In genomic region chr3:152266036-152266421, GRCm38 (mm10) we compare ENCODE assay signal across 8 mouse cellular contexts. TPM values are rescaled to one million over a fixed set of nuclear protein-coding genes. Genes with fewer than 3 reads are reported as not detected.
DNase-seq lines count a peak whose midpoint lies in the region; ATAC-seq and TF ChIP-seq lines count a peak whose summit lies in the region.

Gene Nexn, minus strand, starts transcription at chr3:152266350.

- H3K4me3 ChIP-seq in neural tube, embryonic 11.5 days (ENCODE audit: low read depth, low read length), result peak within 1 kb of the TSS; percentile 54
- peak within 1 kb of the TSS; percentile 59 for H3K4me3 ChIP-seq in intestine, postnatal 0 days (ENCODE audit: low read depth, low read length)
- H3K4me3 ChIP-seq in olfactory bulb, adult 2 months (ENCODE audit: insufficient read depth, low read depth, low read length), result peak within 1 kb of the TSS; percentile 51

- peak within 1 kb of the TSS; percentile 39; the same call in 1 of the 2 replicates for H3K27ac ChIP-seq in neural tube, embryonic 11.5 days (ENCODE audit: low read depth, low read length)
- H3K27ac ChIP-seq in intestine, postnatal 0 days (ENCODE audit: low read depth, low read length), result peak within 1 kb of the TSS; percentile 68
- no peak within 1 kb of the TSS for H3K27ac ChIP-seq in olfactory bulb, adult 2 months (ENCODE audit: insufficient read depth, low read depth, low read length)

- peak within 1 kb of the TSS; percentile 94 for H3K4me2 ChIP-seq in neural tube, embryonic 11.5 days (ENCODE audit: low read depth)
- peak within 1 kb of the TSS; percentile 99 for H3K4me2 ChIP-seq in intestine, postnatal 0 days (replicated peaks; ENCODE audit: low read depth)

- TF ChIP-seq POLR2A in olfactory bulb, adult 2 months (IDR thresholded peaks at IDR 0.05; ENCODE audit: insufficient read depth, low read depth, low read length), result no peak

- ATAC-seq in neural tube, embryonic 11.5 days (ENCODE audit: insufficient read depth, low FRiP score, low TSS enrichment), result peak; percentile 10
- ATAC-seq in intestine, postnatal 0 days, result no peak
- no peak for ATAC-seq in erythroid progenitor cell, adult 5-6 weeks (replicated peaks; ENCODE audit: low FRiP score, poor library complexity, severe bottlenecking)

- H3K9ac ChIP-seq in neural tube, embryonic 11.5 days (ENCODE audit: low read length), result peak within 1 kb of the TSS; percentile 69
- peak within 1 kb of the TSS; percentile 68 for H3K9ac ChIP-seq in intestine, postnatal 0 days (ENCODE audit: low read depth, low read length)

- 3% methylated on average over 13 of the region's 13 CpGs for WGBS in neural tube, embryonic 11.5 days
- WGBS in intestine, postnatal 0 days, result 10% methylated on average over 13 of the region's 13 CpGs
- 16% methylated on average over 13 of the region's 13 CpGs for WGBS in olfactory bulb, adult 2 months

- TF ChIP-seq CTCF in intestine, postnatal 0 days (IDR thresholded peaks at IDR 0.05; ENCODE audit: low read depth), result no peak
- TF ChIP-seq CTCF in olfactory bulb, adult 2 months (IDR thresholded peaks at IDR 0.05; ENCODE audit: insufficient read depth, low read depth, low read length), result no peak

- peaks cover 8% of the 10 kb centered on the region; the same call in 1 of the 2 replicates for H3K27me3 ChIP-seq in neural tube, embryonic 11.5 days (ENCODE audit: control insufficient read depth, insufficient read depth, low read length)
- H3K27me3 ChIP-seq in intestine, postnatal 0 days (replicated peaks; ENCODE audit: control insufficient read depth, insufficient read depth, low read length), result 0 out of 2 replicates have a peak, but pooled peaks cover 6% of the 10 kb centered on the region

- no peaks in the 10 kb centered on the region for H3K9me3 ChIP-seq in neural tube, embryonic 11.5 days (ENCODE audit: control insufficient read depth, low read length)
- H3K9me3 ChIP-seq in intestine, postnatal 0 days (ENCODE audit: control insufficient read depth), result no peaks in the 10 kb centered on the region

- intact Hi-C loops in gastrocnemius, postnatal 14 days (cut with DNase I; ENCODE audit: low total_unique reads), result loop anchor here (10.0 kb wide), 1 partner anchor 49 kb away; no protein-coding TSS in a partner anchor

- H3K36me3 ChIP-seq in neural tube, embryonic 11.5 days (ENCODE audit: control insufficient read depth, insufficient read depth, low read length), result no peaks in the 10 kb centered on the region
- no peaks in the 10 kb centered on the region for H3K36me3 ChIP-seq in intestine, postnatal 0 days (ENCODE audit: control insufficient read depth, insufficient read depth)

- H3K4me1 ChIP-seq in neural tube, embryonic 11.5 days (ENCODE audit: control insufficient read depth, insufficient read depth, low read length), result peaks cover 9% of the 10 kb centered on the region
- H3K4me1 ChIP-seq in intestine, postnatal 0 days (replicated peaks; ENCODE audit: control insufficient read depth, insufficient read depth, low read length), result peaks cover 8% of the 10 kb centered on the region; the same call in 1 of the 2 replicates
- H3K4me1 ChIP-seq in olfactory bulb, adult 2 months (ENCODE audit: control insufficient read depth, insufficient read depth, low read length), result peaks cover 14% of the 10 kb centered on the region

- no peak for DNase-seq in neural tube, embryonic 11.5 days (ENCODE audit: low spot score)
- no peak for DNase-seq in neural tube, embryonic 10.5 days (ENCODE audit: extremely low spot score, low spot score)
- DNase-seq in gastrocnemius, postnatal 14 days, result no peak
- DNase-seq in adrenal gland, postnatal 36 days, result no peak
- no peak for DNase-seq in ovary, postnatal 14 days (ENCODE audit: low spot score)

RNA-seq across cellular contexts. Expression of gene Nexn, which starts in this region (rescaled TPM):
- polyA plus RNA-seq in neural tube, embryonic 11.5 days (2014; fragmentation: Nextera tagmentation; extraction: Ambion mirVana), result 5.9 and 6.0 TPM in 2 replicates
- 100 to 1,000 TPM; 323 to 367 TPM for total RNA-seq in gastrocnemius, postnatal 14 days (2021)
- polyA plus RNA-seq in intestine, postnatal 0 days (2015; fragmentation: Nextera tagmentation; extraction: Ambion mirVana), result 30.0 and 30.3 TPM in 2 replicates
- not detected in 2 replicates for polyA plus RNA-seq in olfactory bulb, adult 2 months (2012; ENCODE audit: insufficient read depth, insufficient read length, low replicate concordance, missing spikeins)
- total RNA-seq in adrenal gland, postnatal 36 days (2021), result 1 to 10 TPM; 2.2 to 3.9 TPM
- not detected in 2 replicates for total RNA-seq in erythroid progenitor cell, adult 5-6 weeks (2015; ENCODE audit: low replicate concordance)
- not detected in 2 replicates for total RNA-seq in erythroid progenitor cell, adult 5-6 weeks (2017; ENCODE audit: low replicate concordance)

Comparison
In these comparisons a context has a peak if more than half of its experiments do, and no peak if none do; other contexts are left out.
1. RNA of gene Nexn (total RNA-seq): 323 to 367 TPM in gastrocnemius, postnatal 14 days; 2.2 to 3.9 TPM in adrenal gland, postnatal 36 days and not detected in erythroid progenitor cell, adult 5-6 weeks; every median in the first group is over 10 times any median in the second.
2. Peak in every context shown above with its lines, with median percentiles within 50 percentile points of each other: H3K4me3 ChIP-seq.